Mouse (Mus musculus) adrenal gland, adult 18-20 months (tissue): Measurements from ENCODE around the gene Ogfod2. TPM values are rescaled to one million over a fixed set of nuclear protein-coding genes. Genes with fewer than 3 reads are reported as not detected.
A peak's percentile ranks its signal among the peaks of the same experiment; 100 is the strongest.

ENCODE experiments used
- DNase-seq, 2 experiments: peaks; one replicate each; pipeline ENCODE4 v3.0.0; 2021 to 2022; ENCODE audit warnings: low spot score in 2 of 2
- total RNA-seq, 2 experiments: library from RNA; stranded (reverse); gene quantifications; 1 replicate in 1 of 2; 2 replicates in 1 of 2; pipeline ENCODE4 v1.2.3; 2021

Gene Ogfod2
- total RNA-seq, 2 experiments from 2014 or later, result 42.3 to 47.0 TPM

DNA sequence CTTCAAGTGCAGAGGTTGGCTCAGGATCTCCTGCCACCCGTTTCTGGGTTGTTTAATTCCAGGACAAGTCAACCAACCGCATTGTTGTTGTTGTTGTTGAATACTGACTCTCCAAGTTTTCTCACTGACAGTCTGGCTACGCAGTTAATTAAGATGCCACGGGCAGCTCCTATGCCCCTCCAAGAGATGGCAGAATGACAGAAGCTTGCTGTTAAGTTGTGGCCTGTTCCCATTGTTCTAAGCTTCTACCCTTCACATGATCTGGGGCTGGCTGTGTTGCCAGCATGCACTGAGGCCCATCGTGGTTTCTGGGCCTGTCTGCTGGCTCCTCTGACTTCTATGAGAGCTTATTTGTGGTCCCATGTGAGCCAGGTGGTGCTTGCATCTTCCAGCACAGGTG, 22.2 kb downstream of the Ogfod2 start:
- no peak for DNase-seq

GRCm38 (mm10) chr5:124138066-124138465, 26.0 kb downstream of the Ogfod2 start:
- no peak for DNase-seq

DNA sequence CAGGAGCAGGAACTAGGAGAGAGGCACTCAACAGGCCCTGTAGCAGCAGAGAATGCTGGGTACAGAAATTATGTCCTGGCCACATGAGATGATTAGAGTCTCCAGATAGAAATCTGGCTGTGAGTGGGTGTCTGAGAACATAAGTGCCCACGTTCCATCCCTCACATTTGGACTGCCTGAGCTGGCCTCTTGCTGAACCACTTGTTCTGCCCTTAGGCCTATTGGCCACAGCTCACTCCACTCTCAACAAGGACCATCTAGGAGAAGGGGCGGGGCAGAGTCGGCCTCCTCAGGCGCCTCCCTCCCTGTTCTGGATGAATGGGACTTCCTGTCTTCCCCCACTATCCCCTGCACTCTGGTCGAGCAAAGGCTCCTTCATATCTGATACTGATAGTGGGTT, 36.9 kb downstream of the Ogfod2 start:
- DNase-seq, result no peak

- DNase-seq, result no peak
Observed at GRCm38 (mm10) chr5:124150895-124151294, 38.8 kb downstream of the Ogfod2 start.

GRCm38 (mm10) chr5:124152734-124153133, 40.6 kb downstream of the Ogfod2 start:
- no peak for DNase-seq

GRCm38 (mm10) chr5:124155943-124156342, 43.8 kb downstream of the Ogfod2 start:
- no peak for DNase-seq

DNA sequence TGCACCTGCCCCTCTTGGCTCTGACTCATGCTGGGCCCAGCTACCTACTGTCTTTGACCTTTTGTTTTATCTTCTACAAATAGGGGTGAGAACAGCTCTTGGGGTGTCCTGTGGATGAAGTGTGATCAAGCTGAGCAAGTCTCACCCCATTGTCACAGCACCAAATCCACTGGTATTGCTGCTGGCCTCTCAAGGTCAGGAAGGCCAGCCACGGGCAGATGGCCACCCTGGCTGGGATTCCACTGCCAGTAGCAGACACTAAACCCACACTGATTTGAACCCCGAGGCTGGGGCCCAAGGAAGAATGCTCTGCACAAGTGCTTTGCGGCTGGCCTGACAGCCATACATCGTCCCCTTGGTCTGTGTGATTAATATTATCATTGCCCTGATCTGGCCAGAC, 46.2 kb downstream of the Ogfod2 start:
- DNase-seq, result no peak

GRCm38 (mm10) chr5:124159453-124159852, 47.4 kb downstream of the Ogfod2 start:
- DNase-seq, result no peak

DNA sequence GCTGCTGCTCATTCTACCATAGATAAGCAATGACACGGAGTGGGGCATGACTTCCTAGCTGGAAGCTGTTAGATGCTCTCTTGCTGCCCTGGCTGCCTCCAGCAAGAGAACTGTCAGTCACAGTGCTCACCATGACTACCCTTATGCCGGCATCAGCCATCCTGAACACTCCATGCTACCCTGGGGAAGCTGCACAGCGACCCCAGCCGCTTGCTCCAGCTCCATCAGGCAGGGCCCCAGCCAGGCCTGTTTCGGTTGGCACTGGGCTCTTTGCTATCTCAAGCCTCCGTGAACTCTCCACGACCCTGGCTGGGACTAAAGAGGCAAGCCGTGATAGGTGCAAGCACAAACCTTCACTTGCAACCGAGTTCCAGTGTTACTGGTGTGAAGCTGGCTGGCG, 49.7 kb downstream of the Ogfod2 start:
- DNase-seq, result no peak

GRCm38 (mm10) chr5:124162577-124162976, 50.5 kb downstream of the Ogfod2 start:
- peak; percentile 62 to 69 for DNase-seq

- DNase-seq, result no peak
Observed at GRCm38 (mm10) chr5:124163445-124163844, 51.3 kb downstream of the Ogfod2 start.

Other genes starting within 250 kb of the Ogfod2 start
- gene Hcar2, start 246.8 kb upstream of the Ogfod2 start, total RNA-seq, result 1 to 10 TPM; 1.9 to 7.2 TPM
- 10 to 100 TPM in 1 of 2 experiments, 1 to 10 TPM in 1; 5.1 to 18.0 TPM for gene Hcar1, start 232.3 kb upstream of the Ogfod2 start, total RNA-seq
- gene Denr, start 205.1 kb upstream of the Ogfod2 start, total RNA-seq, result 10 to 100 TPM; 54.7 to 74.1 TPM
- 1 to 10 TPM in 1 of 2 experiments, under 1 TPM in 1; 0.74 to 1.5 TPM for gene Gm43518, start 184.9 kb upstream of the Ogfod2 start, total RNA-seq
- 1 to 10 TPM; 4.3 to 4.5 TPM for gene Ccdc62, start 181.6 kb upstream of the Ogfod2 start, total RNA-seq
- gene Hip1r, start 138.7 kb upstream of the Ogfod2 start, total RNA-seq, result 10 to 100 TPM; 20.1 to 28.4 TPM
- gene Vps37b, start 80.0 kb upstream of the Ogfod2 start, total RNA-seq, result 100 to 1,000 TPM in 1 of 2 experiments, 10 to 100 TPM in 1; 97.2 to 127 TPM
- gene Abcb9, start 16.5 kb upstream of the Ogfod2 start, total RNA-seq, result 10 to 100 TPM; 10.6 to 15.2 TPM
- 10 to 100 TPM; 51.3 to 56.8 TPM for gene Arl6ip4, start 3.8 kb downstream of the Ogfod2 start, total RNA-seq
- gene Pitpnm2, start 137.5 kb downstream of the Ogfod2 start, total RNA-seq, result 10 to 100 TPM; 36.4 to 61.1 TPM
- 1 to 10 TPM; 5.7 to 7.6 TPM for gene Mphosph9, start 215.7 kb downstream of the Ogfod2 start, total RNA-seq
- gene 2810006K23Rik, start 215.8 kb downstream of the Ogfod2 start, total RNA-seq, result 10 to 100 TPM; 12.9 to 13.4 TPM